ENCODE assay signal across 9 mouse cellular contexts in genomic region chr11:22440521-22440920, GRCm38 (mm10).
DNase-seq lines count a peak whose midpoint lies in the region; ATAC-seq lines count a peak whose summit lies in the region.
"Had no signal": no experiment of that assay in that cellular context is flagged by ENCODE, and none has a peak within 500 bp of the region (broad histone marks: within the 10 kb centered on the region; RNA-seq: fewer than 3 reads in every experiment).

No protein-coding gene starts in this region.

- no peaks in the 10 kb centered on the region for H3K9me3 ChIP-seq in hindbrain, embryonic 16.5 days (ENCODE audit: control insufficient read depth, low read length)
- H3K9me3 ChIP-seq: neural tube, embryonic 13.5 days had no signal

- no peak overlapping the region for H3K27ac ChIP-seq in hindbrain, embryonic 16.5 days (ENCODE audit: low read depth, low read length)
- H3K27ac ChIP-seq: neural tube, embryonic 13.5 days had no signal

- intact Hi-C loops in left cerebral cortex, postnatal 4 days (cut with DNase I) = no loop called here
- intact Hi-C loops in left cerebral cortex, postnatal 14 days (cut with DNase I) = no loop called here

- WGBS in hindbrain, embryonic 16.5 days = 52% methylated on average over 2 of the region's 2 CpGs

- H3K4me2 ChIP-seq in hindbrain, embryonic 16.5 days (ENCODE audit: low read length) = no peak overlapping the region
- H3K4me2 ChIP-seq: neural tube, embryonic 13.5 days had no signal

- H3K36me3 ChIP-seq in hindbrain, embryonic 16.5 days (ENCODE audit: control insufficient read depth, insufficient read depth, low read length) = no peaks in the 10 kb centered on the region
- H3K36me3 ChIP-seq: neural tube, embryonic 13.5 days had no signal

- H3K4me1 ChIP-seq in hindbrain, embryonic 16.5 days (ENCODE audit: control insufficient read depth, insufficient read depth, low read depth, low read length) = no peaks in the 10 kb centered on the region

- peak; percentile 5 for DNase-seq in cerebellum, adult 9-10 months
- peak; percentile 45 for DNase-seq in left cerebral cortex, postnatal 4 days
- DNase-seq in left cerebral cortex, postnatal 14 days (ENCODE audit: low spot score in 2 of 2) = no peak
- DNase-seq in brain, embryonic 18.5 days (ENCODE audit: low read depth, low spot score) = peak; percentile 37
- DNase-seq in skeletal muscle tissue, adult 2 months (ENCODE audit: low read depth, low spot score) = peak; percentile 94
- DNase-seq in right cerebral cortex, postnatal 25 days = no peak

- no peak overlapping the region for H3K9ac ChIP-seq in hindbrain, embryonic 16.5 days (ENCODE audit: low read depth, low read length)
- H3K9ac ChIP-seq: neural tube, embryonic 13.5 days had no signal

- no peak overlapping the region for H3K4me3 ChIP-seq in hindbrain, embryonic 16.5 days (ENCODE audit: low read length)
- H3K4me3 ChIP-seq: neural tube, embryonic 13.5 days had no signal

- no peaks in the 10 kb centered on the region for H3K27me3 ChIP-seq in hindbrain, embryonic 16.5 days (replicated peaks; ENCODE audit: control insufficient read depth, insufficient read depth, low read length)
- H3K27me3 ChIP-seq: neural tube, embryonic 13.5 days had no signal

- ATAC-seq in cerebellum, adult (ENCODE audit: insufficient number of reproducible peaks, low FRiP score, low TSS enrichment) = no peak
- ATAC-seq in hindbrain, embryonic 16.5 days = peak; percentile 89

Comparison
In these comparisons a context has a peak if more than half of its experiments do, and no peak if none do; other contexts are left out.
1. DNase-seq: peak in cerebellum, adult 9-10 months (single experiment), left cerebral cortex, postnatal 4 days (single experiment), brain, embryonic 18.5 days (single experiment) and skeletal muscle tissue, adult 2 months (single experiment); none in left cerebral cortex, postnatal 14 days (0 of 2) and right cerebral cortex, postnatal 25 days (single experiment).